Mouse (Mus musculus): ENCODE measurements at regions not wholly inside any gene's neighbourhood (a gene's known extent, or its start where the extent isn't known, plus 50 kb on each side); places are given as distances from the start of the nearest gene placed in this dataset.

DNA sequence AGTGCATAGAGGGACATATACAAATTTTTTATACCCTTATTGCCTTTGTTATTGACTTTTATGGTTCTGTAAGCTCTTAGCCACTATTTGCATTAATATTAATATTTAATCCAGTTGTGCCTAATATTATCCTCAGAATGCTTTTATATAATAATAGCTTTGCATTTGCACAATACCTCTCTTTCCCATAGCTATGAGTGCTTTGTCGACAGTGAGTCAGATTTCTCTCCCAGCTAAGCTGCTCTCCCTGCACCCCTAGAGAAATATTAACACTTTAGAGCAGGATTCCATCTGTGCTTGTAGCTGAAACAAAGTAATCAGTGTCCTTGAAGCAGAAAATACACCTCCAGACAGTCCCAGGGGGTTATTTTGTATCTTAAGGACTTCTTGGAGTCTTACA lies 288.6 kb upstream of the Arglu1 start:
- TF ChIP-seq MAX (IDR thresholded peaks at IDR 0.05; ENCODE audit: low read depth) (no peak), POLR2AphosphoS2 (IDR thresholded peaks at IDR 0.05; ENCODE audit: insufficient read length, low read depth) (no peak), POLR2A (IDR thresholded peaks at IDR 0.05; ENCODE audit: insufficient read length, low read depth) (no peak), E2F4 (IDR thresholded peaks at IDR 0.05; ENCODE audit: insufficient read depth) (no peak), MYOD1 (IDR thresholded peaks at IDR 0.05; ENCODE audit: control insufficient read depth in 1 of 3, insufficient read length in 2 of 3, low read depth in 2 of 3) (no peak), CEBPB (IDR thresholded peaks at IDR 0.05; ENCODE audit: insufficient read depth, poor library complexity, severe bottlenecking) (no peak), USF1 (IDR thresholded peaks at IDR 0.05; ENCODE audit: low read depth) (no peak), MYOG (IDR thresholded peaks at IDR 0.05; ENCODE audit: control insufficient read depth in 1 of 3, insufficient read depth in 1 of 3, insufficient read length in 2 of 3, low read depth in 2 of 3) (no peak), TCF12 (IDR thresholded peaks at IDR 0.05; ENCODE audit: insufficient read depth, poor library complexity, severe bottlenecking) (no peak), SRF (IDR thresholded peaks at IDR 0.05; ENCODE audit: control insufficient read depth, insufficient read length, low read depth) (no peak), REST (IDR thresholded peaks at IDR 0.05; ENCODE audit: insufficient read depth, insufficient read length) (no peak), TCF3 (IDR thresholded peaks at IDR 0.05; ENCODE audit: insufficient read length, low read depth) (no peak)
